20 mouse cellular contexts compared by ENCODE assay signal in the genomic region with DNA sequence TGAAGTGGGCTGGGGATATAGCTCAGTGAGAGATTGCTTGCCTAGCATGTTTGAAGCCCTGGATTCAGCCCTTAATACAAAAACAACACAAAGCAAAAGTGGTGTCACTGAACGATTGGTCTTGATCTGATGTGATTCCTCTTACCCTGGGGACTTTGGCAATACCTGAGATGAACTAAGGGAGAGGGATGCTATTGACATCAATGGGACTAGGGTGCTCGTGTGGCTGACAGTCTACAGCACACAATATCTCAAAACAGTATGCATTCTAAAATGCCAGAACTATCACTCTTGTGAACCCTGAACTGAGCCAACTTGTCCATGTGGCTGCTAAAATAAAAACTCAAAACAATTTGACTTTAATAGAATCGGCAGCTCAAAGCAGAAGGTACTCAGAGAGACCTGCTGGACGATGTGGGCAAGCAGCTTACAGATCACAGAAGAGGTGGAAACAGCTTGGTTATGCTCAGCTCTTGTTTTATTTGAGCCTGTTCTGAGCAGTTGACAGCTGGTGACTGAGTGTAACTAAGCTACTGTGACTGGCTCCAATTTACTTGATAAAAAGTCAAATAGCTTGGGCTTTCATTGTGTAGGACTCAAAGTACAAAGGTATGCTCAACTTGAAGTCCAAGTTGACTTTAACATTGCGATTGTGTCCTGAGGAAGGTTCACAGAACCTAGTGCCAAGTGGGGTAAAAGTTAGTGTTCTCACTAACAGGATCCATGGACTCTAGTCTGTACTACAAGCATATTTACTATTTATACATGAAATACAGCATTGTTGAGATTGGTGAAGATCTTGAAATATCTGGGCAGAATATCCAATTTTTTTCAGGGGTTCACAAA. TPM values are rescaled to one million over a fixed set of nuclear protein-coding genes. Genes with fewer than 3 reads are reported as not detected.
DNase-seq lines count a peak whose midpoint lies in the region; ATAC-seq and TF ChIP-seq lines count a peak whose summit lies in the region.
"Had no signal": no experiment of that assay in that cellular context is flagged by ENCODE, and none has a peak within 500 bp of the region (broad histone marks: within the 10 kb centered on the region; RNA-seq: fewer than 3 reads in every experiment).

No protein-coding gene starts in this region.

- no peak overlapping the region for H3K9ac ChIP-seq in forebrain, postnatal 0 days
- H3K9ac ChIP-seq in forebrain, embryonic 16.5 days (replicated peaks; ENCODE audit: low read depth, low read length) = no peak overlapping the region
- H3K9ac ChIP-seq: liver, embryonic 14.5 days; stomach, embryonic 15.5 days had no signal

- no peaks in the 10 kb centered on the region for H3K27me3 ChIP-seq in forebrain, postnatal 0 days (ENCODE audit: insufficient read depth, low read length)
- H3K27me3 ChIP-seq in forebrain, embryonic 16.5 days (replicated peaks; ENCODE audit: control insufficient read depth, insufficient read depth, low read length) = no peaks in the 10 kb centered on the region
- H3K27me3 ChIP-seq in kidney, adult 2 months (replicated peaks; ENCODE audit: control insufficient read depth, insufficient read depth, low read length) = no peaks in the 10 kb centered on the region
- H3K27me3 ChIP-seq: stomach, embryonic 15.5 days had no signal

- H3K27ac ChIP-seq in forebrain, postnatal 0 days (ENCODE audit: low read depth, low read length) = no peak overlapping the region
- H3K27ac ChIP-seq in forebrain, embryonic 16.5 days (ENCODE audit: low read length) = no peak overlapping the region
- peak overlapping the region; percentile 82 for H3K27ac ChIP-seq in kidney, adult 2 months (ENCODE audit: insufficient read depth, low read depth, low read length)
- H3K27ac ChIP-seq: heart, embryonic 10.5 days; hindbrain, embryonic 10.5 days; liver, embryonic 14.5 days; stomach, embryonic 15.5 days had no signal

- H3K9me3 ChIP-seq in forebrain, postnatal 0 days (ENCODE audit: low read length) = no peaks in the 10 kb centered on the region
- H3K9me3 ChIP-seq in forebrain, embryonic 16.5 days (ENCODE audit: control insufficient read depth, low read length) = no peaks in the 10 kb centered on the region
- H3K9me3 ChIP-seq: heart, embryonic 10.5 days; hindbrain, embryonic 10.5 days; stomach, embryonic 15.5 days had no signal

- WGBS in forebrain, postnatal 0 days = 68% methylated on average over 5 of the region's 5 CpGs
- 76% methylated on average over 5 of the region's 5 CpGs for whole genome bisulfite sequencing in forebrain, embryonic 16.5 days
- 61% methylated on average over 5 of the region's 5 CpGs for WGBS in kidney, adult 2 months

- no peaks in the 10 kb centered on the region for H3K4me1 ChIP-seq in forebrain, postnatal 0 days (ENCODE audit: insufficient read depth)
- peaks cover 13% of the 10 kb centered on the region for H3K4me1 ChIP-seq in forebrain, embryonic 16.5 days (replicated peaks; ENCODE audit: control insufficient read depth, insufficient read depth, low read length)
- peaks cover 8% of the 10 kb centered on the region for H3K4me1 ChIP-seq in kidney, adult 2 months (ENCODE audit: control insufficient read depth, insufficient read depth, low read length)

- H3K4me3 ChIP-seq in forebrain, postnatal 0 days (ENCODE audit: low read depth, low read length) = no peak overlapping the region
- H3K4me3 ChIP-seq in forebrain, embryonic 16.5 days (replicated peaks; ENCODE audit: low read length) = no peak overlapping the region
- no peak overlapping the region for H3K4me3 ChIP-seq in kidney, adult 2 months (ENCODE audit: insufficient read depth, low read depth, low read length)
- H3K4me3 ChIP-seq: erythroblast, embryonic 14.5 days; heart, embryonic 10.5 days; hindbrain, embryonic 10.5 days; stomach, embryonic 15.5 days had no signal

- H3K4me2 ChIP-seq in forebrain, postnatal 0 days (ENCODE audit: low read depth) = no peak overlapping the region
- no peak overlapping the region for H3K4me2 ChIP-seq in forebrain, embryonic 16.5 days (ENCODE audit: low read length)
- H3K4me2 ChIP-seq: stomach, embryonic 15.5 days had no signal

- no peaks in the 10 kb centered on the region for H3K36me3 ChIP-seq in forebrain, postnatal 0 days (ENCODE audit: insufficient read depth)
- no peaks in the 10 kb centered on the region for H3K36me3 ChIP-seq in forebrain, embryonic 16.5 days (ENCODE audit: control insufficient read depth, insufficient read depth)
- H3K36me3 ChIP-seq in kidney, adult 2 months (ENCODE audit: control insufficient read depth, insufficient read depth, low read length) = no peaks in the 10 kb centered on the region
- H3K36me3 ChIP-seq: heart, embryonic 10.5 days; hindbrain, embryonic 10.5 days; stomach, embryonic 15.5 days had no signal

- TF ChIP-seq POLR2A in kidney, adult 2 months (IDR thresholded peaks at IDR 0.05; ENCODE audit: low read depth, low read length) = no peak

- no peak for ATAC-seq in forebrain, postnatal 0 days
- ATAC-seq in forebrain, embryonic 16.5 days = no peak
- ATAC-seq: inflammation-experienced regulatory T-cells, adult 6 months had no signal

- DNase-seq in forebrain, postnatal 0 days = peak; percentile 21
- peak; percentile 87 for DNase-seq in kidney, adult 2 months
- no peak for DNase-seq in kidney, postnatal 4 days
- DNase-seq in layer of hippocampus, adult 8-10 months (ENCODE audit: low spot score in 2 of 2) = peak; percentile 35 to 60
- DNase-seq in layer of hippocampus, postnatal 36 days = no peak
- peak; percentile 84 for DNase-seq in layer of hippocampus, adult 9-11 months
- DNase-seq in spleen, postnatal 10 days (ENCODE audit: low spot score in 2 of 2) = no peak
- DNase-seq: adrenal gland, postnatal 14 days; cerebellum, adult 8-10 months; left cerebral cortex, postnatal 4 days; right cerebral cortex, adult 18-20 months; spleen, adult 18-20 months; thymus, postnatal 14 days had no signal

- TF ChIP-seq CTCF in forebrain, postnatal 0 days (IDR thresholded peaks at IDR 0.05; ENCODE audit: low read depth) = no peak
- no peak for TF ChIP-seq CTCF in kidney, adult 2 months (conservative IDR thresholded peaks at IDR 0.05; ENCODE audit: insufficient read depth, insufficient read length, low read depth, low read length)

RNA-seq across cellular contexts. Expression of a gene that starts 3.8 kb away (rescaled TPM):
- 11.6 and 13.9 TPM in 2 replicates for total RNA-seq in forebrain, postnatal 0 days (2014; rRNA removed)
- polyA plus RNA-seq in forebrain, postnatal 0 days (2015; fragmentation: Nextera tagmentation; extraction: Ambion mirVana) = 4.7 and 5.1 TPM in 2 replicates
- polyA plus RNA-seq in forebrain, embryonic 16.5 days (2015; fragmentation: Nextera tagmentation; extraction: Ambion mirVana) = 5.4 and 6.3 TPM in 2 replicates
- 71.2 and 78.0 TPM in 2 replicates for polyA plus RNA-seq in kidney, adult 2 months (2012; rRNA removed)
- 10 to 100 TPM; 30.4 to 39.6 (median 34.1) TPM for total RNA-seq in layer of hippocampus, adult 8-10 months (2022)
- total RNA-seq in layer of hippocampus, postnatal 36 days (2021) = 10 to 100 TPM; 28.4 to 28.6 TPM

Comparison
In these comparisons a context has a peak if more than half of its experiments do, and no peak if none do; other contexts are left out.
1. DNase-seq: peak in forebrain, postnatal 0 days (single experiment), kidney, adult 2 months (single experiment), layer of hippocampus, adult 8-10 months (2 of 2) and layer of hippocampus, adult 9-11 months (single experiment); none in kidney, postnatal 4 days (0 of 2), layer of hippocampus, postnatal 36 days (0 of 2) and spleen, postnatal 10 days (0 of 2).